Mouse (Mus musculus) Patski (cell line): ENCODE measurements at regions not wholly inside any gene's neighbourhood (a gene's known extent, or its start where the extent isn't known, plus 50 kb on each side); places are given as distances from the start of the nearest gene placed in this dataset.

ENCODE experiments used
- ATAC-seq: fragments of 100-300 bp; one replicate; pipeline ENCODE4 v1.8.0; 2021
- CTCF ChIA-PET: fragments of 350-600 bp; sonication (Branson Sonifier 250); formaldehyde crosslinking; loops from one replicate; lab custom pipeline; 2022; ENCODE audit warnings: inconsistent platforms; lab: Charles Lee
- POLR2A ChIA-PET: fragments of 350-600 bp; sonication (Branson Sonifier 250); formaldehyde crosslinking; loops from one replicate; lab custom pipeline; 2022; ENCODE audit warnings: antibody characterized with exemption, inconsistent platforms; lab: Charles Lee
- DNase-seq: peaks from one replicate; pipeline ENCODE4 v3.0.0-alpha.2; 2011; ENCODE audit warnings: low read depth, low spot score
- H3K27me3 ChIP-seq: fragments of 371-371 bp; one replicate; pipeline ENCODE4 v1.5.1; 2021
- CTCF ChIP-seq: fragments of 100-300 bp; IDR thresholded peaks from one replicate; pipeline ENCODE4 v1.5.1; 2021
- in situ Hi-C: fragments of 300-500 bp; cut with MboI; formaldehyde crosslinking; loops from 3 replicates; pipeline ENCODE4 v1.11.1; 2018; ENCODE audit warnings: low pct_unique_long_range_greater_than_20kb, mixed read lengths

DNA sequence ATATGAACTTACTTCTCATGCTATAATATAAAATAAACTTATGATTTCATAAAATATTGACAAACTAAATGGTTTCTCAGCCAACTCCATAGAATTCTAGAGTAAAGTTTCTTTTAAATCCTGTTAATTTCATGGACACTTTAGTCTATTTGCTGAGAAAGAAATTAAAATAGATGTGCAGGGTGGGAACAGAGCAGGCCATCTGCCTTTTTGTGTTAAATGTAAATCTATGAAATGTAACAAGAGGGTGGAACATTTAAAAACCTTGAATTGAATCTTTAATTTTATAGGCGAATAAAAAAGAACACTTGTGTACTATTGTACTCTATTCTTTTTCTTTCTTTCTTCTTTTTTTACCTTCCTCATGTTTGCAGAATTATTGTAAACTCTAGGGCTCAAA lies 1050.7 kb downstream of the Tbl1xr1 start:
- TF ChIP-seq CTCF, result no peak
- ChIA-PET CTCF (no interaction called here), POLR2A (no interaction called here)
- DNase-seq (no peak), ATAC-seq (no peak)
- H3K27me3 ChIP-seq, result no peaks in the 10 kb centered on the region
- in situ Hi-C loops, result no loop called here

DNA sequence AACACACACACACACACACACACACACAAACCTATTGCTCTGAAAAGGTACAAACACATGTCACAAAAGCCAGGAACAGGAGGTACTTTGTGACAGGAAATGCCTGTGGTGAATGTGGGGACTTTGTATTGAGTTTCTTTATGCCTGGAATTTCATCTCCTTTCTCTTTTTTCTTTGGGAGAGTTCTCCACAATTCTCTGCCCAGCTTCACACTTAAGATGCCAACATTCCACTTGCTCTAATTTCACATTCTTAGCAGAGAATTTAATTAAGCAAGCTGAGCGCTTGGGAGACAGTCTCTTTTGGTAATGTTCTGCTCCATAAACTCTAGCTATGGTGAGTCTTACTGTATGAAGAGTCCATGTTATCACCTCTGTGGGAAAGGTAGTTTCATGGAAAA lies 1059.1 kb downstream of the Tbl1xr1 start:
- DNase-seq (no peak), ATAC-seq (no peak)
- in situ Hi-C loops, result no loop called here
- no peaks in the 10 kb centered on the region for H3K27me3 ChIP-seq
- TF ChIP-seq CTCF, result no peak
- ChIA-PET POLR2A (no interaction called here), CTCF (no interaction called here)

DNA sequence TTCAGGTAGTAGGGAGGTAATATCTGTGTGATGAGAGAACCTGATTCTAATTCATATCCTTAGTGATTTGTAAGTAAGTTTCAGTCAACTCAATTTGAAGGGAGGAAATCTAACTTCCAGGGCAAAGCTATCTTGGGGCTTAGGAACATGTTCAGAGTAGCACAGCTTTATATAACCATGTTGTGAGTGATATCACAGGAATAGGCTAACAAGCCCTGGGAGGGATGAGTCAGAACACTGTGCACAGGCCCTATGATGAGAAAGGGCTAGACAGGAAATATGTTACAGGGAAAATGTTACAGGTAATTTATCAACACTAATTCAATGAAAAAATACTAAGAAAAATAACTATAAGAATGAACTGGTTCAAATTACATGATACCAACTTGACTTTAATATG lies 1062.5 kb downstream of the Tbl1xr1 start:
- in situ Hi-C loops, result no loop called here
- H3K27me3 ChIP-seq, result no peaks in the 10 kb centered on the region
- no peak for TF ChIP-seq CTCF
- POLR2A ChIA-PET, result no interaction called here
- DNase-seq (no peak), ATAC-seq (no peak)
- CTCF ChIA-PET, result no interaction called here

DNA sequence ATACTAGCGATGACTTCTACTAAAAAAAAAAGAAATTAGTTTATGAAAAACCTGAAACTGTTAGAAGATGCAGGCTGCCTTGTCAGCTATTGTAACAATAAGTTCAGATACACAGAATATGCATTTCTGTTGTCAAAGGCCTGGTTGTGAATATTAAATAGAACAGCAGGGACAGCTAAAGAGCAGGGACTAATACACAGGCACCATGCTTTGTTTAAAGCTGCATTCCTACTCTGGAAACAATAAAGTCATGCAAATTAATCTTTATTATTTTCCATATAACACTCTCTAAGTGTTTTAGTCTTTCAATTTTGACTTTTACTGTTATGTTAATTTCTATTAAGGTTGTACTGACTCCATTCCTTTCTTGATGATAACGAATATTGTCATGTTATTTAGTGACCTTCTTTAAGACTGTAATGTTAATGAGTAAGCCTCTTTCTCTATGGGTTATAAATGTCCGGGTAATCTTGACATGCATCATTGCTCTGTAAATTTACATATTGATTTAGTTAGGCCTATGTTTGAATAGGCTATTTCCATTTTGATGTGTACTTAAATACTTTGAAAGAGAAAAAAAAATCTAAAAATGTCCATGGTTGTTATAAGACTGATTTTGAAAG lies 1088.5 kb downstream of the Tbl1xr1 start:
- ChIA-PET POLR2A (interaction anchor here (0.7 kb wide), 1 partner anchor 157 kb away, joined by 3 read pairs; no protein-coding TSS in a partner anchor), CTCF (no interaction called here)
- no peak for ATAC-seq
- no peak for TF ChIP-seq CTCF
- DNase-seq, result no peak
- no peaks in the 10 kb centered on the region for H3K27me3 ChIP-seq
- in situ Hi-C loops, result no loop called here

DNA sequence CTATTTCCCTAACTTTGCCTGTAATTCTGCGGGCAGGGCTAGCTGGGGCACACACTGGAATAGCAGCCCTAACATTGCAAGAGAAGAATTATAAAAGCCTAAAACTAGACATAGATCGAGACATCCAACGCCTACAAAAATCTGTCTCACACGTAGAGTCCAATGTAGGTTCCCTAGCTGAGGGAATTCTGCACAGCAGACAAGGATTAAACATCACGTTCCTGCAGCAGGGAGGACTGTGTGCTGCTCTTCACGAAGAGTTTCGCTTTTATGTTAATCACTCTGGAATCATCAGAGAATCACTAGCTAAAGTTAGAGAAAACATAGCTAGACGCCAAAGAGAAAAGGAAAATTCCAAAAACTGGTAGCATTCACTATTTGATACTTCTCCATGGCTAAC lies 1106.9 kb downstream of the Tbl1xr1 start:
- in situ Hi-C loops, result no loop called here
- POLR2A ChIA-PET, result no interaction called here
- CTCF ChIA-PET, result interaction anchor here (1.9 kb wide), 1 partner anchor 10 kb away, joined by 5 read pairs; no protein-coding TSS in a partner anchor
- DNase-seq (no peak), ATAC-seq (no peak)
- TF ChIP-seq CTCF, result no peak
- no peaks in the 10 kb centered on the region for H3K27me3 ChIP-seq

DNA sequence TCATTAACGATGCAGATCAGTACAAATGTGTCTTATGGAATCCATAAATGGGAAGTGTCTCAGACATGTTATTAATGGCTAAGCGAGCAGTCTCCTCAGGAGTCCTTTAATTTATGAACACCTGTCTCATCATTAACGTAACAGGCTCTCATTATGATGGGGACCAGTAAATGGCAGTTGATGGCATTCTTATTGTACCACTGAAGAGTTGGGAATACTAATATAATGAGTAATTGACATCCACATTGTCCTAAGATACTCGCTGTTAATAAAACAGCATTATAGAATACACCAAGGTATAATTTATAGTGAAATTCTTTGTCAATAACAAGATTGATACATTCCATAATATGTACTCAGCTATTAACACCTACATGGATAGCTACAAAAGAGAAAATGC lies 1112.0 kb downstream of the Tbl1xr1 start:
- no peak for ATAC-seq
- no peak for DNase-seq
- in situ Hi-C loops, result no loop called here
- no peak for TF ChIP-seq CTCF
- ChIA-PET CTCF (no interaction called here), POLR2A (no interaction called here)
- H3K27me3 ChIP-seq, result no peaks in the 10 kb centered on the region

DNA sequence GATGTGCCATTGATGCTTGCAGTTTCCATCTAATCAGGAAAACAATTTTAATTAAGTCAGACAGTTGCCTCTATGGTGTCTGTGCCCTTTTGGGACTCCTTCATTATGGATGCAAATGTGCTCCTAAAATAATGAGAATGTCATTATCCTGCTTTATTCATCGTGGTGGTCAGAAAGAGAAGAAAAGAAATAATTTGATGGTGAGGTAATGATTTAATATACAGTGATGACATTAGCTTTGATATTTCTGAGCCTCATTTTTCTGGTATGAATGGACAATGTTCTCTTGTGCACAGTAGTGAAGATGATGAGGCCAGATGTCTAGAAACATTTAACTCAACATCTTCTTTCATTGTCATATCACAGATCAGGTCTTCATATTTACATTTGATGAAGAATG lies 1123.6 kb downstream of the Tbl1xr1 start:
- ChIA-PET CTCF (interaction anchor here (1.2 kb wide), 1 partner anchor 23 kb away, joined by 3 read pairs; no protein-coding TSS in a partner anchor), POLR2A (no interaction called here)
- H3K27me3 ChIP-seq, result no peaks in the 10 kb centered on the region
- in situ Hi-C loops, result no loop called here
- no peak for TF ChIP-seq CTCF
- ATAC-seq (no peak), DNase-seq (no peak)

DNA sequence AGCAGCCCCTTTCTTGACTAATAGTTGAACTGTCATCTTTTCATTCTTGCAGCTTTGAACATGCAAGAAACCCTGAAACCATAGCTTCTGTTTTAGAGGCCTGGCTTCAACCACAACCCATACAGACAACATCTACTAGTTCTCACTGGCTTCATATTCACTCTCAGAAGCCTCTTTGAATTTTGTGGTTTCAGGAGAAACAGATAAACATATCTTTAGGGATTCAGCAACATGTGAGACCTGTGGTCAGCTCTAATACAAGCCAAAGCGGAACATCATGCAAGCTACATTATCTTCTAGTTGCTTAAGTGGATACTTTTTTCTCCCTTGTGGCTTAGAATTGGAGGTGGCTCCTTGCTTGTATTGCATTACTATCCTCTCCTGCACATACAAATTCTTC lies 1138.0 kb downstream of the Tbl1xr1 start:
- ATAC-seq, result no peak
- in situ Hi-C loops, result no loop called here
- POLR2A ChIA-PET, result no interaction called here

DNA sequence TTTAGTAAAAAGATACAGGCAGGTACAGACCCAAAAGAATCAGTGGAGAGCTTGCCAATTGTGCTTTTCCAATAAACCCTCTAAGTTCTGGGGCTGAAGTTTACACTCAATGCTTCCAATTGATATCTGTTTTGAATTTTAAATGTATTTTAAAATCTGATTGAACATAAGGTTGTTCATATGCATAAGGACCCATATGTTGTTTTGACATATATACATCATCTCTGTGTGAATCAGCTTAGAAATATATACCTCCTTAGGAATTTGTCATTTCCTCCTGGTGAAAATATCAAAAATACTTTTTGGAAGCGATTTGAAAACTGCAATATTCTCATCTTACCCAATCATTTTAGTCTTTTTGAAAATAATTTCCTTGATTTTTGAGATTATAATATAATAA lies 1140.3 kb downstream of the Tbl1xr1 start:
- DNase-seq, result no peak
- CTCF ChIA-PET, result no interaction called here
- POLR2A ChIA-PET, result no interaction called here
- no peak for TF ChIP-seq CTCF
- in situ Hi-C loops, result no loop called here
- no peak for ATAC-seq
- no peaks in the 10 kb centered on the region for H3K27me3 ChIP-seq

More for the DNA sequence above, 1138.0 kb downstream of the Tbl1xr1 start:
- H3K27me3 ChIP-seq, result no peaks in the 10 kb centered on the region
- DNase-seq, result no peak
- no peak for TF ChIP-seq CTCF
- CTCF ChIA-PET, result interaction anchor here (1.5 kb wide), 1 partner anchor 9 kb away, joined by 4 read pairs; no protein-coding TSS in a partner anchor

DNA sequence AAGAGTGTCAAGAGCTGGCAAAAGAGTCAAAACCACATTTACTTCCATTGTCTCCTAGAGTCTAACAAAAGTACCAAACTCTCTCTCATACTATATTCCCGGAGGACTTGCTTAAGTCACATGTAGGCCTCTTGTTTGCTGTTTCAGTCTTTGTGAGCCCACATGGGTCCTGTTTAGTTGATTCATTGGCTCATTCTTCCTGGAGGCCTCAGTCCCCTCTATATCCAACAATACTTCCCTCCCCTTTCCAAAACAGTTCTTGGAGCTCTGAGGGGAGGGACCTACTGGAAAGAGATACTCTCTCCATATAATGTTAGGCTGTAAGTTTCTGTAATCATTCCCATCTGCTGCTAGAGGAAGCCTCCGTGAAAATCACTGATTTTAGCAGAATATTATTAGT lies 1171.8 kb downstream of the Tbl1xr1 start:
- in situ Hi-C loops, result no loop called here
- DNase-seq, result no peak
- ATAC-seq, result no peak
- H3K27me3 ChIP-seq, result no peaks in the 10 kb centered on the region
- TF ChIP-seq CTCF, result no peak
- ChIA-PET POLR2A (no interaction called here), CTCF (interaction anchor here (1.5 kb wide), 1 partner anchor 37 kb away, joined by 3 read pairs; no protein-coding TSS in a partner anchor)

DNA sequence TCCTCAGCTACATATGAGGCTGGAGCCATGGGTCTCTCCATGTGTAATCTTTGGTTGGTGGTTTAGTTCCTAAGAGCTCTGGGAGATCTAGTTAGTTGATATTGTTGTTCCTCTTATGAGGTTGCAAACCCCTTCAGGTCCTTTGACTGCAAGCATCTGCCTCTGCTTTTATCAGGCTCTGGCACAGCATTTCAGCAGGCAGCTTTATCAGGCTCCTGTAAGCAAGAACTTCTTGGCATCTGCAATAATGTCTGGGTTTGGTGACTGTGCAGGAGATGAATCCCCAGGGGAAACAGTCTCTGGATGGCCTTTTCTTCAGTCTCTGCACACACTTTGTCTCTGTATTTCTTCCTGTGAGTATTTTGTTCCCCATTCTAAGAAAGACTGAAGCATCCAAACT lies 1175.7 kb downstream of the Tbl1xr1 start:
- DNase-seq, result no peak
- no peak for TF ChIP-seq CTCF
- no peaks in the 10 kb centered on the region for H3K27me3 ChIP-seq
- CTCF ChIA-PET, result no interaction called here
- POLR2A ChIA-PET, result interaction anchor here (0.6 kb wide), 1 partner anchor 1929 kb away, joined by 3 read pairs; no protein-coding TSS in a partner anchor
- in situ Hi-C loops, result no loop called here
- no peak for ATAC-seq

DNA sequence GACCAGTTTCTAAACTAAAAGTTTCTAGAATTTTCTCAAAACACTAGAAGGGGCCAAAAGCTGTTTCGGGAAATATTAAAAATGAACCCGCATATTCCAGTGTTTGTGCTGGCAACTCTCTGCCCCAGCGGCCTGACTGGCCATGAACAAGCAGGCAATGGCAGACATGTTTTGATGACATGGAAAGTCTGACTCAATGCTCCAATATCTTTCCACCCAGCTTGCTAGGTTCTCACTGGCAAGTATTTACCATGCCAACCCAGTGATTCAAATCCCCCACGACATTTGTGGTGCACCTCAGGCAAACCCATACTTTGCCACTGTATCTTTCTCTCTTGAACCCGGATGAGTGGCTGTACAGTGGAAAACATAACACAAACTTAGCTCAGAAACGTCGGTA lies 1222.4 kb downstream of the Tbl1xr1 start:
- in situ Hi-C loops, result no loop called here
- no peaks in the 10 kb centered on the region for H3K27me3 ChIP-seq
- ChIA-PET CTCF (no interaction called here), POLR2A (no interaction called here)
- no peak for TF ChIP-seq CTCF
- DNase-seq, result no peak
- ATAC-seq, result no peak
